Mouse (Mus musculus): ENCODE results near the gene Gm7714.
"Not testable (repeated sequence)": the region's sequence is repeated elsewhere in the genome, so short reads cannot be mapped to it uniquely, and the experiment has no call there.

The Gm7714 gene

GRCm38 (mm10) chr5:88268619-88269018 lies at the start of gene Gm7714:
Gene Gm7714 (plus strand): TSS chr5:88268919.
- DNase-seq (ENCODE audit: low spot score in 2 of 2), result peak; percentile 3 to 5

DNA sequence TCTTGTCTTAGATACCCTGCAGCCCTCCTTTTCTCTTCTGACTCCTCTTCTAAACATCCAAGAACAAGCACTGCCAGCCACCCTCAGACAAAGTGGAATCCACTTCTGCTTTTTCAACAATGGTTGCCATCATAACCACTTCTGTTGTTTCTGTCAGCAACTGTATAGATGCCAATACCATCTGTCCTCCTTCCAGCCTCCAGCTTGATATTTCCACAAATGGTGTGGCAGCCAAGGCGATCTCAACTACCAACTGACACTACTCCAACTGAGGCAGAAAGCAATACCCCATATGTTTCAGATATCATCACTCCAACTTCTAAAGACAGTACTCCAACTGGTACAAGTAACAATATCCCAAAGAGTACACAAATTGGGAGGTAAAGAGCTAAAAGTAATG lies 12.2 kb upstream of the Gm7714 start:
- DNase-seq (ENCODE audit: low spot score in 2 of 2), result peak in 1 of 2 experiments; percentile 3

GRCm38 (mm10) chr5:88311307-88311706 lies 42.6 kb downstream of the Gm7714 start:
- DNase-seq (ENCODE audit: low spot score in 2 of 2), result not testable (repeated sequence)

- DNase-seq (ENCODE audit: low spot score in 2 of 2), result no peak
Observed at GRCm38 (mm10) chr5:88317012-88317411, 48.3 kb downstream of the Gm7714 start, which contains the start of gene Prol1. Gene Prol1 (plus strand): TSS chr5:88317312.
